Mouse (Mus musculus): Measurements from ENCODE around the gene Gdf3. TPM values are rescaled to one million over a fixed set of nuclear protein-coding genes. Genes with fewer than 3 reads are reported as not detected.
A peak's percentile ranks its signal among the peaks of the same experiment; 100 is the strongest.

Gene Gdf3
- total and polyA plus RNA-seq, 2 experiments from 2014 or later = 0.05 TPM; not detected in 1

- TF ChIP-seq CTCF (IDR thresholded peaks at IDR 0.05; ENCODE audit: low read depth) = peak; percentile 86
- no peak for TF ChIP-seq EP300 (IDR thresholded peaks at IDR 0.05; ENCODE audit: low read depth)
- H3K9me3 ChIP-seq (replicated peaks; ENCODE audit: control insufficient read depth, low read length) = no peaks in the 10 kb centered on the region
- H3K4me3 ChIP-seq (ENCODE audit: low read depth, low read length) = no peak overlapping the region
- no peak overlapping the region for H3K27ac ChIP-seq (ENCODE audit: low read depth)
- H3K4me2 ChIP-seq (ENCODE audit: low read depth, low read length) = peak overlapping the region; percentile 14; the same call in 1 of the 2 replicates
- peaks cover 14% of the 10 kb centered on the region for H3K27me3 ChIP-seq (ENCODE audit: control insufficient read depth, insufficient read depth, low read length)
- DNase-seq (ENCODE audit: low spot score) (peak; percentile 37), ATAC-seq (ENCODE audit: insufficient read depth, low read depth) (no peak)
- H3K4me1 ChIP-seq (ENCODE audit: control insufficient read depth, insufficient read depth) = no peaks in the 10 kb centered on the region
- no peak overlapping the region for H3K9ac ChIP-seq (replicated peaks; ENCODE audit: low read depth, low read length)
- WGBS = 3% methylated on average over 6 of the region's 6 CpGs
- no peaks in the 10 kb centered on the region for H3K36me3 ChIP-seq (replicated peaks; ENCODE audit: control insufficient read depth, insufficient read depth, low read length)
Measured at GRCm38 (mm10) chr6:122562463-122562862, 47.4 kb downstream of the Gdf3 start.

GRCm38 (mm10) chr6:122561005-122561404, 48.9 kb downstream of the Gdf3 start:
- peaks cover 14% of the 10 kb centered on the region for H3K27me3 ChIP-seq (ENCODE audit: control insufficient read depth, insufficient read depth, low read length)
- H3K4me3 ChIP-seq (ENCODE audit: low read depth, low read length) = no peak overlapping the region
- H3K4me2 ChIP-seq (ENCODE audit: low read depth, low read length) = no peak overlapping the region
- no peaks in the 10 kb centered on the region for H3K36me3 ChIP-seq (replicated peaks; ENCODE audit: control insufficient read depth, insufficient read depth, low read length)
- no peak overlapping the region for H3K27ac ChIP-seq (ENCODE audit: low read depth)
- ATAC-seq (ENCODE audit: insufficient read depth, low read depth) (no peak), DNase-seq (ENCODE audit: low spot score) (no peak)
- 76% methylated on average over 20 of the region's 20 CpGs for WGBS
- no peaks in the 10 kb centered on the region for H3K4me1 ChIP-seq (ENCODE audit: control insufficient read depth, insufficient read depth)
- no peaks in the 10 kb centered on the region for H3K9me3 ChIP-seq (replicated peaks; ENCODE audit: control insufficient read depth, low read length)
- no peak overlapping the region for H3K9ac ChIP-seq (replicated peaks; ENCODE audit: low read depth, low read length)
- TF ChIP-seq EP300 (IDR thresholded peaks at IDR 0.05; ENCODE audit: low read depth) (no peak), CTCF (IDR thresholded peaks at IDR 0.05; ENCODE audit: low read depth) (no peak)

GRCm38 (mm10) chr6:122560427-122560826, 49.5 kb downstream of the Gdf3 start:
- Histone ChIP-seq H3K9me3 (replicated peaks; ENCODE audit: control insufficient read depth, low read length) (no peaks in the 10 kb centered on the region), H3K27ac (ENCODE audit: low read depth) (no peak overlapping the region), H3K4me1 (ENCODE audit: control insufficient read depth, insufficient read depth) (no peaks in the 10 kb centered on the region), H3K27me3 (ENCODE audit: control insufficient read depth, insufficient read depth, low read length) (peaks cover 14% of the 10 kb centered on the region), H3K9ac (replicated peaks; ENCODE audit: low read depth, low read length) (no peak overlapping the region), H3K4me2 (ENCODE audit: low read depth, low read length) (peak overlapping the region; percentile 33; the same call in 1 of the 2 replicates), H3K4me3 (ENCODE audit: low read depth, low read length) (no peak overlapping the region), H3K36me3 (replicated peaks; ENCODE audit: control insufficient read depth, insufficient read depth, low read length) (no peaks in the 10 kb centered on the region)
- TF ChIP-seq CTCF (IDR thresholded peaks at IDR 0.05; ENCODE audit: low read depth) (peak; percentile 90), EP300 (IDR thresholded peaks at IDR 0.05; ENCODE audit: low read depth) (no peak)
- WGBS = 8% methylated on average over 17 of the region's 17 CpGs
- ATAC-seq (ENCODE audit: insufficient read depth, low read depth) (no peak), DNase-seq (ENCODE audit: low spot score) (peak; percentile 69)

GRCm38 (mm10) chr6:122556959-122557561, 52.8 kb downstream of the Gdf3 start:
- no peaks in the 10 kb centered on the region for H3K4me1 ChIP-seq (ENCODE audit: control insufficient read depth, insufficient read depth)
- no peak overlapping the region for H3K27ac ChIP-seq (ENCODE audit: low read depth)
- no peaks in the 10 kb centered on the region for H3K36me3 ChIP-seq (replicated peaks; ENCODE audit: control insufficient read depth, insufficient read depth, low read length)
- TF ChIP-seq CTCF (IDR thresholded peaks at IDR 0.05; ENCODE audit: low read depth) (peak; percentile 66), EP300 (IDR thresholded peaks at IDR 0.05; ENCODE audit: low read depth) (no peak)
- no peak overlapping the region for H3K4me3 ChIP-seq (ENCODE audit: low read depth, low read length)
- DNase-seq (ENCODE audit: low spot score) = peak; percentile 34
- no peak for ATAC-seq (ENCODE audit: insufficient read depth, low read depth)
- no peak overlapping the region for H3K9ac ChIP-seq (replicated peaks; ENCODE audit: low read depth, low read length)
- H3K27me3 ChIP-seq (ENCODE audit: control insufficient read depth, insufficient read depth, low read length) = peaks cover 11% of the 10 kb centered on the region
- 26% methylated on average over 15 of the region's 15 CpGs for WGBS
- no peak overlapping the region for H3K4me2 ChIP-seq (ENCODE audit: low read depth, low read length)
- H3K9me3 ChIP-seq (replicated peaks; ENCODE audit: control insufficient read depth, low read length) = no peaks in the 10 kb centered on the region

Other genes starting within 250 kb of the Gdf3 start
- 0.27 TPM in 1 of 2 replicates, not detected in the other for gene Rimklb, start 111.3 kb downstream of the Gdf3 start, total RNA-seq (2014; rRNA removed; ENCODE audit: low replicate concordance)
- gene Rimklb, start 111.3 kb downstream of the Gdf3 start, polyA plus RNA-seq (2015; fragmentation: Nextera tagmentation; extraction: Ambion mirVana) = 0.48 and 0.79 TPM in 2 replicates
- 31.3 and 39.4 TPM in 2 replicates for gene Mfap5, start 104.2 kb downstream of the Gdf3 start, total RNA-seq (2014; rRNA removed; ENCODE audit: low replicate concordance)
- 61.1 and 73.5 TPM in 2 replicates for gene Mfap5, start 104.2 kb downstream of the Gdf3 start, polyA plus RNA-seq (2015; fragmentation: Nextera tagmentation; extraction: Ambion mirVana)
- gene Aicda, start 56.3 kb downstream of the Gdf3 start, total RNA-seq (2014; rRNA removed; ENCODE audit: low replicate concordance) = not detected in 2 replicates
- gene Aicda, start 56.3 kb downstream of the Gdf3 start, polyA plus RNA-seq (2015; fragmentation: Nextera tagmentation; extraction: Ambion mirVana) = not detected in 2 replicates
- 21.0 and 30.9 TPM in 2 replicates for gene Apobec1, start 7.6 kb downstream of the Gdf3 start, total RNA-seq (2014; rRNA removed; ENCODE audit: low replicate concordance)
- 3.9 and 4.2 TPM in 2 replicates for gene Apobec1, start 7.6 kb downstream of the Gdf3 start, polyA plus RNA-seq (2015; fragmentation: Nextera tagmentation; extraction: Ambion mirVana)
- gene Dppa3, start 16.3 kb upstream of the Gdf3 start, total RNA-seq (2014; rRNA removed; ENCODE audit: low replicate concordance) = not detected in 2 replicates
- gene Dppa3, start 16.3 kb upstream of the Gdf3 start, polyA plus RNA-seq (2015; fragmentation: Nextera tagmentation; extraction: Ambion mirVana) = 0.18 and 0.41 TPM in 2 replicates
- gene Nanog, start 97.4 kb upstream of the Gdf3 start, total RNA-seq (2014; rRNA removed; ENCODE audit: low replicate concordance) = 0.73 and 1.3 TPM in 2 replicates
- gene Nanog, start 97.4 kb upstream of the Gdf3 start, polyA plus RNA-seq (2015; fragmentation: Nextera tagmentation; extraction: Ambion mirVana) = 0.47 and 0.61 TPM in 2 replicates
- 21.4 and 21.6 TPM in 2 replicates for gene Slc2a3, start 191.6 kb upstream of the Gdf3 start, total RNA-seq (2014; rRNA removed; ENCODE audit: low replicate concordance)
- 1.7 and 1.8 TPM in 2 replicates for gene Slc2a3, start 191.6 kb upstream of the Gdf3 start, polyA plus RNA-seq (2015; fragmentation: Nextera tagmentation; extraction: Ambion mirVana)
- gene Foxj2, start 209.8 kb upstream of the Gdf3 start, total RNA-seq (2014; rRNA removed; ENCODE audit: low replicate concordance) = 17.8 TPM in 2 replicates
- gene Foxj2, start 209.8 kb upstream of the Gdf3 start, polyA plus RNA-seq (2015; fragmentation: Nextera tagmentation; extraction: Ambion mirVana) = 4.4 and 4.5 TPM in 2 replicates
- 0.46 and 2.9 TPM in 2 replicates for gene C3ar1, start 246.1 kb upstream of the Gdf3 start, total RNA-seq (2014; rRNA removed; ENCODE audit: low replicate concordance)
- gene C3ar1, start 246.1 kb upstream of the Gdf3 start, polyA plus RNA-seq (2015; fragmentation: Nextera tagmentation; extraction: Ambion mirVana) = 2.3 and 2.4 TPM in 2 replicates

Data from heart, postnatal 0 days (tissue).